ENCODE assay signal across 23 mouse cellular contexts in genomic region chr4:154360441-154360840, GRCm38 (mm10). TPM values are rescaled to one million over a fixed set of nuclear protein-coding genes. Genes with fewer than 3 reads are reported as not detected.
DNase-seq lines count a peak whose midpoint lies in the region; ATAC-seq lines count a peak whose summit lies in the region.
"Had no signal": no experiment of that assay in that cellular context is flagged by ENCODE, and none has a peak within 500 bp of the region (broad histone marks: within the 10 kb centered on the region; RNA-seq: fewer than 3 reads in every experiment).

No protein-coding gene starts in this region.

- H3K27ac ChIP-seq in forebrain, embryonic 10.5 days = peak overlapping the region; percentile 49; the same call in 1 of the 2 replicates
- H3K27ac ChIP-seq in forebrain, embryonic 16.5 days (ENCODE audit: low read length) = no peak overlapping the region
- peak overlapping the region; percentile 93 for H3K27ac ChIP-seq in lung, embryonic 16.5 days (ENCODE audit: low read length)
- H3K27ac ChIP-seq in intestine, embryonic 16.5 days (ENCODE audit: low read length) = peak overlapping the region; percentile 65
- peak overlapping the region; percentile 88 for H3K27ac ChIP-seq in stomach, embryonic 16.5 days (ENCODE audit: low read length)
- H3K27ac ChIP-seq: forebrain, embryonic 13.5 days; limb, embryonic 15.5 days; midbrain, embryonic 15.5 days; neural tube, embryonic 15.5 days had no signal

- no peak overlapping the region for H3K4me3 ChIP-seq in forebrain, embryonic 10.5 days
- H3K4me3 ChIP-seq in forebrain, embryonic 16.5 days (replicated peaks; ENCODE audit: low read length) = no peak overlapping the region
- no peak overlapping the region for H3K4me3 ChIP-seq in lung, embryonic 16.5 days (ENCODE audit: low read length)
- no peak overlapping the region for H3K4me3 ChIP-seq in intestine, embryonic 16.5 days (ENCODE audit: low read length)
- no peak overlapping the region for H3K4me3 ChIP-seq in stomach, embryonic 16.5 days (replicated peaks; ENCODE audit: low read length)
- H3K4me3 ChIP-seq: forebrain, embryonic 13.5 days; limb, embryonic 15.5 days; midbrain, embryonic 15.5 days; myocyte; neural tube, embryonic 15.5 days had no signal

- ATAC-seq in forebrain, embryonic 16.5 days = no peak
- ATAC-seq in lung, embryonic 16.5 days (ENCODE audit: low read depth) = peak; percentile 34; the same call in 1 of the 2 replicates
- no peak for ATAC-seq in intestine, embryonic 16.5 days
- ATAC-seq in stomach, embryonic 16.5 days (ENCODE audit: insufficient read depth, low FRiP score) = no peak
- ATAC-seq: forebrain, embryonic 13.5 days; hindbrain, embryonic 16.5 days; midbrain, embryonic 15.5 days had no signal

- no peaks in the 10 kb centered on the region for H3K9me3 ChIP-seq in forebrain, embryonic 10.5 days
- no peaks in the 10 kb centered on the region for H3K9me3 ChIP-seq in forebrain, embryonic 16.5 days (ENCODE audit: control insufficient read depth, low read length)
- no peaks in the 10 kb centered on the region for H3K9me3 ChIP-seq in lung, embryonic 16.5 days (ENCODE audit: control insufficient read depth, low read length)
- H3K9me3 ChIP-seq in intestine, embryonic 16.5 days (ENCODE audit: control insufficient read depth, low read length) = no peaks in the 10 kb centered on the region
- no peaks in the 10 kb centered on the region for H3K9me3 ChIP-seq in stomach, embryonic 16.5 days (replicated peaks; ENCODE audit: control insufficient read depth, low read length)
- H3K9me3 ChIP-seq: forebrain, embryonic 13.5 days; limb, embryonic 15.5 days; midbrain, embryonic 15.5 days; neural tube, embryonic 15.5 days had no signal

- no peak overlapping the region for H3K4me2 ChIP-seq in forebrain, embryonic 16.5 days (ENCODE audit: low read length)
- H3K4me2 ChIP-seq in lung, embryonic 16.5 days (ENCODE audit: low read depth, low read length) = no peak overlapping the region
- no peak overlapping the region for H3K4me2 ChIP-seq in intestine, embryonic 16.5 days (ENCODE audit: low read depth, low read length)
- H3K4me2 ChIP-seq in stomach, embryonic 16.5 days (ENCODE audit: low read depth, low read length) = no peak overlapping the region
- H3K4me2 ChIP-seq: forebrain, embryonic 13.5 days; limb, embryonic 15.5 days; midbrain, embryonic 15.5 days; neural tube, embryonic 15.5 days had no signal

- H3K9ac ChIP-seq in forebrain, embryonic 16.5 days (replicated peaks; ENCODE audit: low read depth, low read length) = no peak overlapping the region
- no peak overlapping the region for H3K9ac ChIP-seq in lung, embryonic 16.5 days (ENCODE audit: low read length)
- no peak overlapping the region for H3K9ac ChIP-seq in intestine, embryonic 16.5 days (ENCODE audit: low read depth, low read length)
- H3K9ac ChIP-seq in stomach, embryonic 16.5 days (ENCODE audit: low read length) = peak overlapping the region; percentile 28; the same call in 1 of the 2 replicates
- H3K9ac ChIP-seq: forebrain, embryonic 13.5 days; limb, embryonic 15.5 days; midbrain, embryonic 15.5 days; neural tube, embryonic 15.5 days had no signal

- H3K4me1 ChIP-seq in forebrain, embryonic 10.5 days = peaks cover 37% of the 10 kb centered on the region
- H3K4me1 ChIP-seq in forebrain, embryonic 16.5 days (replicated peaks; ENCODE audit: control insufficient read depth, insufficient read depth, low read length) = peaks cover 2% of the 10 kb centered on the region; the same call in 1 of the 2 replicates
- peaks cover 15% of the 10 kb centered on the region; the same call in 1 of the 2 replicates for H3K4me1 ChIP-seq in lung, embryonic 16.5 days (replicated peaks; ENCODE audit: control insufficient read depth, insufficient read depth, low read length)
- H3K4me1 ChIP-seq in intestine, embryonic 16.5 days (ENCODE audit: control insufficient read depth, insufficient read depth, low read length) = peaks cover 9% of the 10 kb centered on the region; the same call in 1 of the 2 replicates
- H3K4me1 ChIP-seq in stomach, embryonic 16.5 days (ENCODE audit: control insufficient read depth, insufficient read depth, low read length) = no peaks in the 10 kb centered on the region; the same call in 1 of the 2 replicates
- H3K4me1 ChIP-seq: neural tube, embryonic 15.5 days had no signal

- peaks cover 33% of the 10 kb centered on the region for H3K36me3 ChIP-seq in forebrain, embryonic 10.5 days (replicated peaks)
- no peaks in the 10 kb centered on the region for H3K36me3 ChIP-seq in forebrain, embryonic 16.5 days (ENCODE audit: control insufficient read depth, insufficient read depth)
- no peaks in the 10 kb centered on the region for H3K36me3 ChIP-seq in lung, embryonic 16.5 days (ENCODE audit: control insufficient read depth, insufficient read depth, low read length)
- no peaks in the 10 kb centered on the region for H3K36me3 ChIP-seq in intestine, embryonic 16.5 days (ENCODE audit: control insufficient read depth, insufficient read depth, low read length)
- no peaks in the 10 kb centered on the region for H3K36me3 ChIP-seq in stomach, embryonic 16.5 days (ENCODE audit: control insufficient read depth, insufficient read depth, low read length)
- H3K36me3 ChIP-seq: limb, embryonic 15.5 days; midbrain, embryonic 15.5 days; neural tube, embryonic 15.5 days had no signal

- WGBS in forebrain, embryonic 10.5 days = 94% methylated on average over 6 of the region's 7 CpGs
- WGBS in forebrain, embryonic 16.5 days = 87% methylated on average over 6 of the region's 7 CpGs
- 58% methylated on average over 6 of the region's 7 CpGs for WGBS in lung, embryonic 16.5 days
- WGBS in intestine, embryonic 16.5 days = 85% methylated on average over 6 of the region's 7 CpGs
- WGBS in stomach, embryonic 16.5 days = 81% methylated on average over 6 of the region's 7 CpGs

- no peak for DNase-seq in forebrain, embryonic 10.5 days (ENCODE audit: extremely low spot score, low spot score)
- DNase-seq in lung, postnatal 4 days = no peak
- no peak for DNase-seq in neural tube, embryonic 10.5 days (ENCODE audit: extremely low spot score, low spot score)
- DNase-seq in cerebellum, postnatal 14 days = no peak
- DNase-seq: adrenal gland, postnatal 36 days; cerebellum, adult 11-12 months; gastrocnemius, postnatal 14 days; heart, adult 18-20 months; kidney, postnatal 10 days; thymus, adult 18-20 months had no signal

- H3K27me3 ChIP-seq in forebrain, embryonic 10.5 days (ENCODE audit: poor library complexity, severe bottlenecking) = peaks cover 45% of the 10 kb centered on the region
- H3K27me3 ChIP-seq in forebrain, embryonic 16.5 days (replicated peaks; ENCODE audit: control insufficient read depth, insufficient read depth, low read length) = no peaks in the 10 kb centered on the region
- no peaks in the 10 kb centered on the region; the same call in 1 of the 2 replicates for H3K27me3 ChIP-seq in lung, embryonic 16.5 days (ENCODE audit: control insufficient read depth, insufficient read depth, low read depth, low read length)
- no peaks in the 10 kb centered on the region for H3K27me3 ChIP-seq in intestine, embryonic 16.5 days (replicated peaks; ENCODE audit: control insufficient read depth, insufficient read depth, low read length)
- H3K27me3 ChIP-seq in stomach, embryonic 16.5 days (ENCODE audit: control insufficient read depth, insufficient read depth, low read length) = no peaks in the 10 kb centered on the region
- H3K27me3 ChIP-seq: forebrain, embryonic 13.5 days; midbrain, embryonic 15.5 days had no signal

RNA-seq across cellular contexts. Expression of gene B230104I21Rik, which starts 24.5 kb away (rescaled TPM):
- not detected in 2 replicates for polyA plus RNA-seq in forebrain, embryonic 10.5 days (2016; fragmentation: Nextera tagmentation; extraction: Ambion mirVana)
- not detected in 2 replicates for polyA plus RNA-seq in forebrain, embryonic 16.5 days (2015; fragmentation: Nextera tagmentation; extraction: Ambion mirVana)
- not detected in 2 replicates for polyA plus RNA-seq in lung, embryonic 16.5 days (2015; fragmentation: Nextera tagmentation; extraction: Ambion mirVana)
- polyA plus RNA-seq in intestine, embryonic 16.5 days (2015; fragmentation: Nextera tagmentation; extraction: Ambion mirVana) = not detected in 2 replicates
- not detected in 2 replicates for polyA plus RNA-seq in stomach, embryonic 16.5 days (2015; fragmentation: Nextera tagmentation; extraction: Ambion mirVana)
- polyA plus RNA-seq: embryonic facial prominence, embryonic 11.5 days; hindbrain, embryonic 16.5 days; kidney, adult 2 months; limb, embryonic 15.5 days; liver, embryonic 16.5 days; midbrain, embryonic 15.5 days; myocyte; neural tube, embryonic 15.5 days had no signal

RNA-seq across cellular contexts. Expression of gene Arhgef16, which starts 59.0 kb away (rescaled TPM):
- polyA plus RNA-seq in forebrain, embryonic 10.5 days (2016; fragmentation: Nextera tagmentation; extraction: Ambion mirVana) = 2.6 and 3.4 TPM in 2 replicates
- 0.51 and 0.89 TPM in 2 replicates for polyA plus RNA-seq in forebrain, embryonic 16.5 days (2015; fragmentation: Nextera tagmentation; extraction: Ambion mirVana)
- polyA plus RNA-seq in lung, embryonic 16.5 days (2015; fragmentation: Nextera tagmentation; extraction: Ambion mirVana) = 25.4 and 26.0 TPM in 2 replicates
- polyA plus RNA-seq in intestine, embryonic 16.5 days (2015; fragmentation: Nextera tagmentation; extraction: Ambion mirVana) = 69.5 and 74.1 TPM in 2 replicates
- 36.2 and 41.2 TPM in 2 replicates for polyA plus RNA-seq in stomach, embryonic 16.5 days (2015; fragmentation: Nextera tagmentation; extraction: Ambion mirVana)
- polyA plus RNA-seq: myocyte had no signal
